Mouse (Mus musculus): ENCODE results near the gene Pja2. TPM values are rescaled to one million over a fixed set of nuclear protein-coding genes. Genes with fewer than 3 reads are reported as not detected.

Gene Pja2
- polyA plus RNA-seq (2012), result 1.7 and 1.8 TPM in 2 replicates

DNA sequence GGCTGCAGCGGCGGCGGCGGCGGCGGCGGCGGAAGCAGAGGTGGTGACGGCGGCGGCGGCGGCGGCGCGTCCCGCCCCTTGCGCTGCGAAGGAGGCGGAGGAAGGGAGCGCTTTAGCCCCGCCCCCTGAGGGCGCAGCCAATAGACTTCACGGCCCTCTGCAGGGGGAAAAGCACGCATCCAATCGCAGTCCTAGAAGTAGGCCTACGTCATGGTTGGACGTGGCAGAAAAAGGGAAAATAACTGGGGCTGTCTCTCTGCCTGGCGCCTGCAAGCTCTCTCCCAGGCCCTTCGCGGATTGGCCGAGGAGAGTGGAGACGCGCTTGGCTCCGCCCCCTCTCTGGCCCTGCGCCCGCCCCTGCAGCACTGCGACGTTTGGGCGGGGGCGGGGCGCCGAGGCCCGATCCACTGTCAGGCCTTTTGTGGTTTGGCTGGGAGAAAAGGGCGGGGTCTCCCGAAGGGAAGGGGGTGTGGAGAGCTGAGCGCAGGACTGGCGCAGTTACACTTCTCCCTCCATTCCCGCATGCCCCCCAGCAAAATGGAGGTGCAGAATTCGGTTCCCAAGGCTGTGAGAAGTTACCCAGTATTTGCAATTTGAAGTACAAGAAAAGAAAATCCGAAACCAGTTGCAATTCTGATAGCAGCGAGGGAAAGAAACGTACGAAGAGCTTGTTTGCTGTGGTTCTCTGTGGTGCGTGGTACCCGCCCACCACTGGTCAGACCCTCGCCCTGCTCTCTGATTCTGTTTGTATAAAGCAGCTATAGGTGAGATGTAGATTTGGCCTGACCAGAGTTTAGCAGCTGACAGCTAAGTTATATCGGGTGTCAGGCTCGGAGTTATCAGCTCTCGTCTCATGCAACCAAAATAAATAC lies at the start of gene Pja2:
Pja2 (minus strand) TSS at position 19 of the 872 bp plus-strand sequence.
- no peak for TF ChIP-seq GATA1 (IDR thresholded peaks at IDR 0.05; ENCODE audit: low read length)

DNA sequence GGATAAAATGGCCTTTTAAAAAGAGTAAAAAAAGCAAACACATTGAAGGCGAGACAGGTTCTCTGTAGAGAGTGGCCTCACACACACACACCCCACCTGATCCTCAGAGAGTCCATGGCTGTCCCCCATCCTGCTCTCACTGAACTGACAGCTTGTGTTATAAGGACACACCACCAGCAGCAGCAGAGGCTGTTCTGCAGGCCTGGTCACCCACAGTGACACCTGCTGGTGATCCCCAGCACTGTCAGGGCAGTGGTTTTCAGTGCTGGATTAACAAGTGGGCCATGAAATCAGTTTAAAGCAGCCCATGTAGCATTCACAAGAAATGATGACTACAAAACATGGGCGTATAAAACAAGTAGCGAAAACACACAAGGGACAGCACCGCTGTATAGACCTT lies 43.6 kb upstream of the Pja2 start:
- TF ChIP-seq GATA1 (IDR thresholded peaks at IDR 0.05; ENCODE audit: low read length), result no peak

- no peak for TF ChIP-seq GATA1 (IDR thresholded peaks at IDR 0.05; ENCODE audit: low read length)
Observed at GRCm38 (mm10) chr17:64363694-64364093, 32.0 kb upstream of the Pja2 start.

DNA sequence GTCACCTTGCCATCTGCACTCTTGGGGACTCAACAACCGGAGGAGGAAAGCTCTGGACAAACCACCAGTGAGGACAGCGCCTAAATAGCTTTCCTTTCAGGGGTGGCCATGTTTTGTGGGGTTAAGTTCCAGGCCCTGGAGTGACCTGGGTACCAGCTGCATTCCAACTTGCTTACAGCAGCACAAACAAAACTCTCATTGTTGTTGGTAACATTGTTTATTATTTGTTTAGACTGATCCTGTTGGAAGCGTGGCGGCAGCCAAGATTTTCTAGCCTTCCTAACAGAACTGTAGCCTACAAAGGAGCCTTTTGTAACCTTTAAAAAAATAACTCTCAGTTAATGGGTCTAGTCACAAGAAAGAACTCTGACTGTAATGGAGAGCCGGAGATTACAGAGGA lies 30.9 kb upstream of the Pja2 start:
- TF ChIP-seq GATA1 (IDR thresholded peaks at IDR 0.05; ENCODE audit: low read length), result no peak

- TF ChIP-seq GATA1 (IDR thresholded peaks at IDR 0.05; ENCODE audit: low read length), result no peak
Observed at GRCm38 (mm10) chr17:64361911-64362425, 30.3 kb upstream of the Pja2 start.

DNA sequence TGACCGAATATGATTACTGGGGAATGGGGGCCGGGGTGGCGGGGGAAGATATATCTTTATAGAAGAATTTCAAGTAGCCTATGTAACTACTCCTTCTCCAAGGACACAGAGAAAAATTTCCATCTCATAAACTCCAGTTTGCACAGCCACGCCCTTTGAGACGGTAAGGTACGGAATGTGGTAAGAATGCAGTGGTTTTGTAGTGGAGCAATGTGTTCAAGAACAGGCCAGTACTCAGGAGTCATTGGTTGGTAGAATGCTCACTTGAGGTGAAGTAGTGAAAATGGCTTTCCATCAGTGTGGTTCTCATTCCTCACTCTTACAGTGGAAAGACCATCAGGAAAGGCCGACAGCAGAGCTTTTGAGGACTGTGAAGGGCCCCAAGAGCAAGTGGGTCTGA lies 22.2 kb upstream of the Pja2 start:
- TF ChIP-seq GATA1 (IDR thresholded peaks at IDR 0.05; ENCODE audit: low read length), result no peak

- TF ChIP-seq GATA1 (IDR thresholded peaks at IDR 0.05; ENCODE audit: low read length), result no peak
Observed at GRCm38 (mm10) chr17:64346135-64346534, 14.4 kb upstream of the Pja2 start.

DNA sequence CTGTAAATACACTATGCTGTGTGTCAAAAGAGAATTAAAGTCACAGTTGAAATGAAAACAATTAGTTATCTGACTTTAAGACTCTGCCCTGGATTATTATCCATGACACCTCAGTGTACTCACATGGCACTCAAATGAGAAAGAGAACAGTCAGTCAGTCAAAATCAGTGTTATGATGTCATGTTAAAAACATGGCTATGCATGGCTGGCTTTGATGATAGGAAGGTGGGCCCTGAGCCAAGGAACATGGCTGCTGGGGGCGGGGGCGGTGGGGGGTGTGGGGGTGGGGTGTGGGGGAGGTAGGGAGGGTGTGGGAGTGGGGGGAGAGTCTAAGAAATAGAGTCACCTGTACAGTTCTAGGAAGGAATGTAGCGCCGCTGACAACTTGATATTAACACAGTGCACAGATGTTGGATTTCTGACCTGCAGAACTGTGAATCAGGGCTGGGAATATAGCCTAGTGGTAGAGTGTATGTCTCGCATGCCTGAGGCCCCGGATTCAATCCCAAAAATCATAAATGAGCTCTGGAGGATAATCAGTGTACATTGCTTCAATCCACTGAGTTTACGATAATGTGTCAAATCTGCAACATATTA lies 13.0 kb upstream of the Pja2 start:
- TF ChIP-seq GATA1 (IDR thresholded peaks at IDR 0.05; ENCODE audit: low read length), result no peak

DNA sequence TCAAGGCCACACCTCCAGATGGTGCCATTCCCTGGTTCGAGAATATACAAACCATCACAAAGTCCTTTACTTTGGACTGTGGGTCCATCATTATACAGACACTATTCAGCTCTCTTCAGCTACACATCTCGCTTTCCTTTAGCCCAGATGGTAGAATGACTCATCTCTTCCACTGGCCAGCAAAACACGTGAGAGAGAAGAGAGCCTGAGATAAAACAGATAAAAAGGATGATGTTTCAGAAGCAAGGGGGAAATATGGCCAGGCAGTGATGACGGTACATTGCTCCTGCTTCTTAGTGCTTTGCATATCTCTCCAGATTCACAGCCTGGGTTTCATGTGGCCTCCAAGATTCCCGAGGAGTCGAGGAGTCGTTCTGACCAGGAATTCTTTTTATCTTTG lies 10.0 kb upstream of the Pja2 start:
- TF ChIP-seq GATA1 (IDR thresholded peaks at IDR 0.05; ENCODE audit: low read length), result no peak

- TF ChIP-seq GATA1 (IDR thresholded peaks at IDR 0.05; ENCODE audit: low read length), result no peak
Observed at GRCm38 (mm10) chr17:64339752-64340151, 8.0 kb upstream of the Pja2 start.

DNA sequence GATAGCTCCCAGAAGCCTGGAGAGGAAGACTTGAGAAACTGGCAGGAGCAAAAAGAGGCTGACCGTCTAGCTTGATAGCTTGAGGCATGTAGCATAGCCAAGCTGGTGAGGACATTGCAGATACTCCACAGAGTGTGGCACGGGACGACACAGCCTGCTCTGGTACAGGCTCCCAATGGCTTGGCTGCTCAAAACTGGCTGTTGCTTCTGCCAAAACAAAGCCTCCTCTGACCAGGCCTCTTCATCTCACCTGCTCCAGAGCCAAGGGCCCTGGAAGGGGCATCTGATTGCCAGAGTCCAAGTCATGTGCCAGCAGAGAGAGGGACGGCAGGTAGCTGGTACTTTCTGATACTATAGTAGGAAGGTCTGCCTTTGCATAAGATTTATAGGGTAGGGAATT lies 5.5 kb upstream of the Pja2 start:
- no peak for TF ChIP-seq GATA1 (IDR thresholded peaks at IDR 0.05; ENCODE audit: low read length)

- no peak for TF ChIP-seq GATA1 (IDR thresholded peaks at IDR 0.05; ENCODE audit: low read length)
Observed at GRCm38 (mm10) chr17:64333956-64334355, 2.2 kb upstream of the Pja2 start.

GRCm38 (mm10) chr17:64332770-64333096 lies 1.0 kb upstream of the Pja2 start:
- TF ChIP-seq GATA1 (IDR thresholded peaks at IDR 0.05; ENCODE audit: low read length), result no peak

- TF ChIP-seq GATA1 (IDR thresholded peaks at IDR 0.05; ENCODE audit: low read length), result no peak
Observed at GRCm38 (mm10) chr17:64331291-64331897, 322 bp downstream of the Pja2 start.

DNA sequence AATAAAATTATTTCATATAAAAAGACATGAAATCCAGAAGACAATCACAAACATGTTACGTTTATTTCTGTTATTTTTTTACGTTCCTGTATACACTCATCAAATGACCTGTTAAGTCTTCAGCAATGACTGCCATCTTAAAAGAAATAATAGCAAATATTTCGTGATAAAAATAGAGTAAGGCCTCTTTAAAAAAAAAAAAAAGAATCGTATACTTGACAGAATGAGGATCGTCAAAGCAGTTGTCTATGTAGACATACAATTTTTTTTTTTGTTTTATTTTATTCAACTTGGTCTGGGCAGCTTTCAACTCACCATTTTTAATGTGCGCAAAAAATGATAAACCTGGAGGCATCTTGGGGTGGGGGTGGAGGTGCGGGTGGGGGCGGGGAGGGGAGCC lies 831 bp downstream of the Pja2 start:
- no peak for TF ChIP-seq GATA1 (IDR thresholded peaks at IDR 0.05; ENCODE audit: low read length)

- no peak for TF ChIP-seq GATA1 (IDR thresholded peaks at IDR 0.05; ENCODE audit: low read length)
Observed at GRCm38 (mm10) chr17:64324556-64324955, 7.2 kb downstream of the Pja2 start.
